In genomic region chr7:72400056-72400455, GRCm38 (mm10) we compare ENCODE assay signal across 9 mouse cellular contexts.
DNase-seq lines count a peak whose midpoint lies in the region; ATAC-seq and TF ChIP-seq lines count a peak whose summit lies in the region.
"Had no signal": no experiment of that assay in that cellular context is flagged by ENCODE, and none has a peak within 500 bp of the region (broad histone marks: within the 10 kb centered on the region; RNA-seq: fewer than 3 reads in every experiment).

No protein-coding gene starts in this region.

- no peak for TF ChIP-seq EP300 in liver, embryonic 14.5 days (IDR thresholded peaks at IDR 0.05; ENCODE audit: low read depth)

- no peaks in the 10 kb centered on the region for H3K36me3 ChIP-seq in ES-E14 (ENCODE audit: control insufficient read depth, insufficient read depth, low read length, poor library complexity, severe bottlenecking)
- no peaks in the 10 kb centered on the region for H3K36me3 ChIP-seq in liver, embryonic 14.5 days (replicated peaks; ENCODE audit: control insufficient read depth, insufficient read depth, low read depth)
- H3K36me3 ChIP-seq: heart, embryonic 15.5 days had no signal

- H3K4me2 ChIP-seq in liver, embryonic 14.5 days (ENCODE audit: low read depth) = no peak overlapping the region
- H3K4me2 ChIP-seq: heart, embryonic 15.5 days had no signal

- H3K9ac ChIP-seq in ES-E14 (ENCODE audit: insufficient read depth, low read depth, low read length, poor library complexity, severe bottlenecking) = no peak overlapping the region
- no peak overlapping the region for H3K9ac ChIP-seq in liver, embryonic 14.5 days (replicated peaks)
- H3K9ac ChIP-seq: heart, embryonic 15.5 days had no signal

- H3K4me3 ChIP-seq in ES-E14 (ENCODE audit: insufficient read depth in 1 of 2, low read depth in 1 of 2, low read length in 2 of 2, poor library complexity in 1 of 2, severe bottlenecking in 1 of 2) = no peak overlapping the region
- H3K4me3 ChIP-seq in liver, embryonic 14.5 days (ENCODE audit: insufficient read depth in 1 of 2, low read depth in 2 of 2, low read length in 2 of 2) = no peak overlapping the region
- H3K4me3 ChIP-seq: heart, embryonic 15.5 days had no signal

- DNase-seq in CD4-positive, CD25-positive, alpha-beta regulatory T cell, adult 2 months (ENCODE audit: low read depth, low spot score) = peak; percentile 23
- peak; percentile 24 for DNase-seq in ES-E14 (ENCODE audit: low read depth, low spot score)
- DNase-seq in cerebellum, postnatal 10 days = peak; percentile 83 to 90
- DNase-seq in frontal cortex, postnatal 25 days (ENCODE audit: low spot score in 2 of 2) = peak; percentile 22 to 53
- peak; percentile 42 to 80 for DNase-seq in kidney, postnatal 25 days
- DNase-seq in liver, embryonic 14.5 days (ENCODE audit: low read depth in 3 of 3, low spot score in 3 of 3) = peak in 2 of 3 experiments; percentile 6 to 7
- DNase-seq in right cerebral cortex, adult 2 months (ENCODE audit: low spot score in 2 of 2) = peak; percentile 68 to 79

- no peak overlapping the region for H3K27ac ChIP-seq in ES-E14 (ENCODE audit: insufficient read depth, low read depth, low read length, poor library complexity, severe bottlenecking)
- H3K27ac ChIP-seq in liver, embryonic 14.5 days = no peak overlapping the region
- H3K27ac ChIP-seq: heart, embryonic 15.5 days had no signal

- H3K27me3 ChIP-seq in liver, embryonic 14.5 days (ENCODE audit: control insufficient read depth, insufficient read depth, low read length) = no peaks in the 10 kb centered on the region
- H3K27me3 ChIP-seq: heart, embryonic 15.5 days had no signal

- in situ Hi-C loops in ES-E14 (cut with MboI; ENCODE audit: low sequenced_read_pairs in 2 of 2, unreplicated experiment in 2 of 2) = loop anchor here in 1 of 2 experiments (25.0 kb wide), 1 partner anchor 1012 kb away; no protein-coding TSS in a partner anchor

- no peaks in the 10 kb centered on the region for H3K9me3 ChIP-seq in ES-E14 (ENCODE audit: control insufficient read depth, insufficient read depth, low read depth, low read length)
- no peaks in the 10 kb centered on the region for H3K9me3 ChIP-seq in liver, embryonic 14.5 days (ENCODE audit: control insufficient read depth, low read length)
- H3K9me3 ChIP-seq: heart, embryonic 15.5 days had no signal

- peak; percentile 46; the same call in 1 of the 2 replicates for TF ChIP-seq CTCF in liver, embryonic 14.5 days (IDR thresholded peaks at IDR 0.05; ENCODE audit: low read depth)

- ATAC-seq in CD4-positive, CD25-positive, alpha-beta regulatory T cell, adult 4 months = no peak
- no peak for ATAC-seq in liver, embryonic 14.5 days (ENCODE audit: insufficient read depth)

- H3K4me1 ChIP-seq in ES-E14 (ENCODE audit: control insufficient read depth in 2 of 2, insufficient read depth in 2 of 2, low read length in 2 of 2, poor library complexity in 1 of 2) = no peaks in the 10 kb centered on the region
- H3K4me1 ChIP-seq in liver, embryonic 14.5 days (replicated peaks; ENCODE audit: control insufficient read depth in 2 of 2, insufficient read depth in 2 of 2, low read length in 1 of 2) = no peaks in the 10 kb centered on the region
- H3K4me1 ChIP-seq: heart, embryonic 15.5 days had no signal

TF ChIP-seq in ES-E14, 5 proteins besides CTCF, POLR2A, EP300 and RAD21:
- TF ChIP-seq HCFC1 (IDR thresholded peaks at IDR 0.05; ENCODE audit: borderline replicate concordance, insufficient read depth, low read length) (no peak), ZC3H11A (IDR thresholded peaks at IDR 0.05; ENCODE audit: borderline replicate concordance, low read depth, low read length) (peak; percentile 99), CHD2 (IDR thresholded peaks at IDR 0.05; ENCODE audit: low read depth, low read length) (no peak), ZNF384 (IDR thresholded peaks at IDR 0.05; ENCODE audit: low read depth, low read length) (peak; percentile 76)

Comparison
In these comparisons a context has a peak if more than half of its experiments do, and no peak if none do; other contexts are left out.
1. DNase-seq: peak in every context shown above with its lines; median percentile 86 in cerebellum, postnatal 10 days; 74 in right cerebral cortex, adult 2 months; 61 in kidney, postnatal 25 days; 38 in frontal cortex, postnatal 25 days; 24 in ES-E14; 23 in CD4-positive, CD25-positive, alpha-beta regulatory T cell, adult 2 months; 6 in liver, embryonic 14.5 days.